Mouse (Mus musculus) layer of hippocampus, adult 9-10 months (tissue): Measurements from ENCODE around the gene Olfr600.
"Not testable (repeated sequence)": the region's sequence is repeated elsewhere in the genome, so short reads cannot be mapped to it uniquely, and the experiment has no call there.

ENCODE experiments used
- DNase-seq: peaks from one replicate; pipeline ENCODE4 v3.0.0; 2022; ENCODE audit warnings: low spot score

Olfr600 gene

GRCm38 (mm10) chr7:103349569-103349968 lies at the start of gene Olfr600:
Olfr600 (minus strand) TSS chr7:103349669.
- DNase-seq: no peak

GRCm38 (mm10) chr7:103398981-103399380 lies 49.5 kb upstream of the Olfr600 start:
- DNase-seq: no peak

- no peak for DNase-seq
These were observed 48.3 kb upstream of the Olfr600 start for GRCm38 (mm10) chr7:103397758-103398157.

- no peak for DNase-seq
These were observed 36.6 kb upstream of the Olfr600 start, which contains the start of gene Olfr603 for GRCm38 (mm10) chr7:103386077-103386476. Olfr603 (minus strand) TSS chr7:103386177.

GRCm38 (mm10) chr7:103362555-103362954 lies 13.1 kb upstream of the Olfr600 start, which contains the start of gene Olfr601:
Olfr601 (minus strand) TSS chr7:103362655.
- DNase-seq: no peak

GRCm38 (mm10) chr7:103335617-103336016 lies 13.9 kb downstream of the Olfr600 start, which contains the start of gene Olfr599:
Olfr599 (plus strand) TSS chr7:103335917.
- no peak for DNase-seq

GRCm38 (mm10) chr7:103323268-103323667 lies 26.2 kb downstream of the Olfr600 start, which contains the start of gene Olfr598:
Olfr598 (plus strand) TSS chr7:103323568.
- no peak for DNase-seq

- DNase-seq: not testable (repeated sequence)
These were observed 33.5 kb downstream of the Olfr600 start, which contains the start of gene Olfr597 for GRCm38 (mm10) chr7:103316015-103316414. Olfr597 (plus strand) TSS chr7:103316315.

GRCm38 (mm10) chr7:103305348-103305747 lies 44.1 kb downstream of the Olfr600 start, which contains the start of gene Olfr596:
Olfr596 (plus strand) TSS chr7:103305648.
- not testable (repeated sequence) for DNase-seq
